Mouse (Mus musculus): ENCODE data around the gene H2-M10.6. TPM values are rescaled to one million over a fixed set of nuclear protein-coding genes. Genes with fewer than 3 reads are reported as not detected.
"Not testable (repeated sequence)": the region's sequence is repeated elsewhere in the genome, so short reads cannot be mapped to it uniquely, and the experiment has no call there.

Gene H2-M10.6
- polyA plus RNA-seq, 1 experiment: not detected

- not testable (repeated sequence) for H3K36me3 ChIP-seq (ENCODE audit: control insufficient read depth, insufficient read depth, low read length, poor library complexity, severe bottlenecking); H3K9ac ChIP-seq (ENCODE audit: low read depth, poor library complexity, severe bottlenecking); H3K27me3 ChIP-seq (ENCODE audit: control insufficient read depth, insufficient read depth, low read length, poor library complexity, severe bottlenecking); H3K4me1 ChIP-seq (ENCODE audit: control insufficient read depth, insufficient read depth, low read length); H3K4me3 ChIP-seq (ENCODE audit: low read depth, low read length); H3K9me3 ChIP-seq (replicated peaks; ENCODE audit: control insufficient read depth, insufficient read depth, low read length, poor library complexity, severe bottlenecking); H3K27ac ChIP-seq (ENCODE audit: insufficient read depth, low read length)
- peak; percentile 61 for TF ChIP-seq CTCF (IDR thresholded peaks at IDR 0.05; ENCODE audit: low read depth, low read length)
These were observed 14.0 kb downstream of the H2-M10.6 start for GRCm38 (mm10) chr17:36826002-36826401.

- TF ChIP-seq POLR2A (IDR thresholded peaks at IDR 0.05; ENCODE audit: insufficient read depth, low read length) (no peak), EP300 (IDR thresholded peaks at IDR 0.05; ENCODE audit: insufficient read depth, low read depth, low read length) (no peak)
- Histone ChIP-seq H3K27ac (ENCODE audit: insufficient read depth, low read length) (no peak overlapping the region), H3K9me3 (replicated peaks; ENCODE audit: control insufficient read depth, insufficient read depth, low read length, poor library complexity, severe bottlenecking) (no peaks in the 10 kb centered on the region), H3K36me3 (ENCODE audit: control insufficient read depth, insufficient read depth, low read length, poor library complexity, severe bottlenecking) (no peaks in the 10 kb centered on the region), H3K9ac (ENCODE audit: low read depth, poor library complexity, severe bottlenecking) (no peak overlapping the region), H3K4me1 (ENCODE audit: control insufficient read depth, insufficient read depth, low read length) (no peaks in the 10 kb centered on the region), H3K27me3 (ENCODE audit: control insufficient read depth, insufficient read depth, low read length, poor library complexity, severe bottlenecking) (no peaks in the 10 kb centered on the region), H3K4me3 (ENCODE audit: low read depth, low read length) (no peak overlapping the region)
These were observed 16.5 kb downstream of the H2-M10.6 start for GRCm38 (mm10) chr17:36828488-36828887.

DNA sequence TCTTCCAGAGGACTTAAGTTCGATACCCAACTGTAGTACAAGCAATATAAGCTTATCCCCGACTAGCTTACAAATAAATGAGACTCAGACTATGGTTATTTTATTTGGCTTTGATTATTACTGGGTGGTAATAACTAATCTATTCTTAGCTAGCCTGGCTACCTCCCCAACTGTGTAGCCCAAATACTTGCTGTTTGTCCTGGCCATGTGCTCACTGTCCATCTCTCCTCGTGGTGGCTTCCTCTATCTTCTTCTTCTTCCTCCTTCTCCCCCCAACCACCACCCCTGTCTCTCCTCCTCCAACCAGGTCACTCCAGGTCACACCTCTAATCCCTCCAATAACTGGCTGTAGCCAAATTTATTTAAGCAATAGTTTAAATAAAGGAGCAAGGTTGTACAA lies 18.5 kb downstream of the H2-M10.6 start:
- no peak overlapping the region for H3K27ac ChIP-seq (ENCODE audit: insufficient read depth, low read length)
- no peak overlapping the region for H3K9ac ChIP-seq (ENCODE audit: low read depth, poor library complexity, severe bottlenecking)
- H3K36me3 ChIP-seq (ENCODE audit: control insufficient read depth, insufficient read depth, low read length, poor library complexity, severe bottlenecking): no peaks in the 10 kb centered on the region
- no peaks in the 10 kb centered on the region for H3K9me3 ChIP-seq (replicated peaks; ENCODE audit: control insufficient read depth, insufficient read depth, low read length, poor library complexity, severe bottlenecking)
- H3K4me3 ChIP-seq (ENCODE audit: low read depth, low read length): no peak overlapping the region
- no peaks in the 10 kb centered on the region for H3K4me1 ChIP-seq (ENCODE audit: control insufficient read depth, insufficient read depth, low read length)
- no peaks in the 10 kb centered on the region for H3K27me3 ChIP-seq (ENCODE audit: control insufficient read depth, insufficient read depth, low read length, poor library complexity, severe bottlenecking)
- TF ChIP-seq CTCF (IDR thresholded peaks at IDR 0.05; ENCODE audit: low read depth, low read length) (no peak), POLR2A (IDR thresholded peaks at IDR 0.05; ENCODE audit: insufficient read depth, low read length) (no peak), EP300 (IDR thresholded peaks at IDR 0.05; ENCODE audit: insufficient read depth, low read depth, low read length) (no peak)

DNA sequence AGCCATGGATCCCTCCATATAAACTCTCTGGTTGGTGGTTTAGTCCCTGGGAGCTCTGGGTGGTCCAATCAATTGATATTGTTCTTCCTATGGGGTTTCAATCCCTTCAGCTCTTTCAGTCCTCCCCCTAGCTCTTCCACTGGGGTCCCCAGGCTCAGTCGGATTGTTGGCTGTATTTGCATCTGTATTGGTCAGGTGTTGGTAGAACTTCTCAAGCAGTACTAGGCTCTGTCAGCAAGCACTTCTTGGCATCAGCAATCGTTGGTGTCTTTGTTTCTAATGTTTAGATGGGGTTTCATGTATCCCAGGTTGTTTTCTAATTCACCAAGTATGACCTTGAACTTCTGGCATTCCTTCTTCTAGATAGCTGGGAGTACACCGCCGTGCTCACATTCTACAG lies 20.7 kb downstream of the H2-M10.6 start:
- H3K9me3 ChIP-seq (replicated peaks; ENCODE audit: control insufficient read depth, insufficient read depth, low read length, poor library complexity, severe bottlenecking): no peaks in the 10 kb centered on the region
- H3K9ac ChIP-seq (ENCODE audit: low read depth, poor library complexity, severe bottlenecking): no peak overlapping the region
- TF ChIP-seq POLR2A (IDR thresholded peaks at IDR 0.05; ENCODE audit: insufficient read depth, low read length): no peak
- TF ChIP-seq EP300 (IDR thresholded peaks at IDR 0.05; ENCODE audit: insufficient read depth, low read depth, low read length): peak; percentile 68; the same call in 1 of the 2 replicates
- no peaks in the 10 kb centered on the region for H3K27me3 ChIP-seq (ENCODE audit: control insufficient read depth, insufficient read depth, low read length, poor library complexity, severe bottlenecking)
- H3K36me3 ChIP-seq (ENCODE audit: control insufficient read depth, insufficient read depth, low read length, poor library complexity, severe bottlenecking): no peaks in the 10 kb centered on the region
- H3K4me1 ChIP-seq (ENCODE audit: control insufficient read depth, insufficient read depth, low read length): no peaks in the 10 kb centered on the region
- H3K4me3 ChIP-seq (ENCODE audit: low read depth, low read length): no peak overlapping the region
- no peak overlapping the region for H3K27ac ChIP-seq (ENCODE audit: insufficient read depth, low read length)

GRCm38 (mm10) chr17:36835591-36836426 lies 23.8 kb downstream of the H2-M10.6 start:
- Histone ChIP-seq H3K36me3 (ENCODE audit: control insufficient read depth, insufficient read depth, low read length, poor library complexity, severe bottlenecking) (no peaks in the 10 kb centered on the region), H3K4me1 (ENCODE audit: control insufficient read depth, insufficient read depth, low read length) (no peaks in the 10 kb centered on the region), H3K9ac (ENCODE audit: low read depth, poor library complexity, severe bottlenecking) (0 out of 2 replicates have a peak overlapping the region, but pooled peaks have one; percentile 47), H3K27me3 (ENCODE audit: control insufficient read depth, insufficient read depth, low read length, poor library complexity, severe bottlenecking) (no peaks in the 10 kb centered on the region), H3K9me3 (replicated peaks; ENCODE audit: control insufficient read depth, insufficient read depth, low read length, poor library complexity, severe bottlenecking) (no peaks in the 10 kb centered on the region), H3K4me3 (ENCODE audit: low read depth, low read length) (no peak overlapping the region), H3K27ac (ENCODE audit: insufficient read depth, low read length) (peak overlapping the region; percentile 29; the same call in 1 of the 2 replicates)
- TF ChIP-seq CTCF (IDR thresholded peaks at IDR 0.05; ENCODE audit: low read depth, low read length): peak; percentile 30
- TF ChIP-seq POLR2A (IDR thresholded peaks at IDR 0.05; ENCODE audit: insufficient read depth, low read length): no peak

DNA sequence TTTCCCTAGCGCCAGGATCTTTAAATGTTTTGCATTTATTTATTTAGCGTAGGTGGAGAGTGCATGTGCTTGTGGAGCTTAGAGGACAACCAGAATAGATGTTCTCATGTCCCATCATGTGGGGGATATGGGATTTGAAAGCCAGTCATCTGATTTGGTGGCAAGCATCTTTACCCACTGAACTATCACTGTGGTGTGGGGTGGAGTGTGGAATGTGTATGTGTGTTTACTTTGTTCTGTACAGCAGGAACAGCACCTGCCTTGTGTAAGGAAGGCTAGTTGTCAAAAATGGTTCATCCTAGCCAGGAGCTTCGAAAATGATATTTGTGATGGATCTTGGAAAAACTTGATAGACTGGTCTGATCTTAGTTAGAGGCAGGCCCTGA lies 24.4 kb downstream of the H2-M10.6 start:
- Histone ChIP-seq H3K9ac (ENCODE audit: low read depth, poor library complexity, severe bottlenecking) (0 out of 2 replicates have a peak overlapping the region, but pooled peaks have one; percentile 47), H3K4me3 (ENCODE audit: low read depth, low read length) (peak overlapping the region; percentile 14; the same call in 1 of the 2 replicates), H3K9me3 (replicated peaks; ENCODE audit: control insufficient read depth, insufficient read depth, low read length, poor library complexity, severe bottlenecking) (no peaks in the 10 kb centered on the region), H3K27me3 (ENCODE audit: control insufficient read depth, insufficient read depth, low read length, poor library complexity, severe bottlenecking) (no peaks in the 10 kb centered on the region), H3K36me3 (ENCODE audit: control insufficient read depth, insufficient read depth, low read length, poor library complexity, severe bottlenecking) (no peaks in the 10 kb centered on the region), H3K4me1 (ENCODE audit: control insufficient read depth, insufficient read depth, low read length) (no peaks in the 10 kb centered on the region), H3K27ac (ENCODE audit: insufficient read depth, low read length) (peak overlapping the region; percentile 29; the same call in 1 of the 2 replicates)
- TF ChIP-seq CTCF (IDR thresholded peaks at IDR 0.05; ENCODE audit: low read depth, low read length): no peak
- TF ChIP-seq EP300 (IDR thresholded peaks at IDR 0.05; ENCODE audit: insufficient read depth, low read depth, low read length): no peak
- no peak for TF ChIP-seq POLR2A (IDR thresholded peaks at IDR 0.05; ENCODE audit: insufficient read depth, low read length)

Data from ES-Bruce4 (cell line).